Mouse (Mus musculus) embryonic facial prominence, embryonic 12.5 days (tissue): ENCODE measurements at regions not wholly inside any gene's neighbourhood (a gene's known extent, or its start where the extent isn't known, plus 50 kb on each side); places are given as distances from the start of the nearest gene placed in this dataset.

Source experiments
- ATAC-seq: fragments of 200-750 bp; cut with Nextera tagmentation; 2 replicates; pipeline ENCODE4 v1.8.0; 2017; ENCODE audit not compliant: insufficient number of reproducible peaks, insufficient read depth, low FRiP score, low TSS enrichment
- H3K27ac ChIP-seq: fragments of 300-500 bp; sonication (generic); 2 replicates; pipeline ENCODE4 v1.5.1; 2016; ENCODE audit warnings: mild to moderate bottlenecking
- H3K27me3 ChIP-seq: fragments of 300-500 bp; sonication (generic); 2 replicates; pipeline ENCODE4 v1.6.1; 2016; ENCODE audit warnings: mild to moderate bottlenecking, moderate library complexity
- H3K36me3 ChIP-seq: fragments of 300-500 bp; sonication (generic); 2 replicates; pipeline ENCODE4 v1.6.1; 2016; ENCODE audit warnings: mild to moderate bottlenecking
- H3K4me1 ChIP-seq: fragments of 300-500 bp; sonication (generic); 2 replicates; pipeline ENCODE4 v1.6.1; 2016
- H3K4me2 ChIP-seq: fragments of 300-500 bp; sonication (generic); replicated peaks from 2 replicates; pipeline ENCODE4 v1.6.1; 2016; ENCODE audit warnings: mild to moderate bottlenecking, moderate library complexity
- H3K4me3 ChIP-seq: fragments of 300-500 bp; sonication (generic); 2 replicates; pipeline ENCODE4 v1.5.1; 2016; ENCODE audit warnings: mild to moderate bottlenecking
- H3K9ac ChIP-seq: fragments of 300-500 bp; sonication (generic); 2 replicates; pipeline ENCODE4 v1.6.1; 2016; ENCODE audit warnings: mild to moderate bottlenecking, moderate library complexity
- H3K9me3 ChIP-seq: fragments of 300-500 bp; sonication (generic); 2 replicates; pipeline ENCODE4 v1.6.1; 2016; ENCODE audit warnings: mild to moderate bottlenecking, moderate library complexity
- WGBS: fragments of 180-500 bp; shearing (Covaris S2); methylation state at CpG from one replicate; pipeline ENCODE4 v1.1.7; 2016; 5-methylcytosine and 5-hydroxymethylcytosine counted together

DNA sequence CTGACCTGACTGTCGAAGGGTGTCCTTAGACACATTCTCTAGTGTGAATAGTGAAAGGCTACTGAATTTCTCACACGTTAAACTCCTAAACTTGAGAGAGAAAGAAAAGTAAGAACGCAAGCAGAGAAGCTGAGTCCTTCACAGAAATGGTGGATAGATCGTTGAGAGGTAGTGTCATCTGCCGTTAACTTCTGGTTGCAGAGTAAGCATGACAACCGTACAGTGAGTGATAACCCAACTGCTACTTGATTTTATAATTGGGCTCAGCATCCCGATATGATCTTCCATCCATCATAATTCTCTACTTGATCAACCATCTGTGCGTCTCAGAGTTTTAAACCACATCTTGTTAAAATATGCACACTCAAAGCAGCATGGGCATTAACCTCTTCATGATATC lies 63.3 kb upstream of the Dnah5 start:
- Histone ChIP-seq H3K4me1 (no peaks in the 10 kb centered on the region), H3K4me2 (no peak overlapping the region), H3K27me3 (no peaks in the 10 kb centered on the region), H3K9me3 (no peaks in the 10 kb centered on the region), H3K4me3 (no peak overlapping the region), H3K27ac (no peak overlapping the region), H3K9ac (no peak overlapping the region), H3K36me3 (no peaks in the 10 kb centered on the region)
- ATAC-seq = no peak
- 89% methylated on average over 8 of the region's 8 CpGs for WGBS

- Histone ChIP-seq H3K4me1 (no peaks in the 10 kb centered on the region), H3K27ac (no peak overlapping the region), H3K4me2 (no peak overlapping the region), H3K9ac (no peak overlapping the region), H3K27me3 (no peaks in the 10 kb centered on the region), H3K9me3 (no peaks in the 10 kb centered on the region), H3K4me3 (no peak overlapping the region), H3K36me3 (no peaks in the 10 kb centered on the region)
- no peak for ATAC-seq
- 68% methylated on average over 6 of the region's 6 CpGs for WGBS
Observed at GRCm38 (mm10) chr15:28141345-28141744, 62.2 kb upstream of the Dnah5 start.

DNA sequence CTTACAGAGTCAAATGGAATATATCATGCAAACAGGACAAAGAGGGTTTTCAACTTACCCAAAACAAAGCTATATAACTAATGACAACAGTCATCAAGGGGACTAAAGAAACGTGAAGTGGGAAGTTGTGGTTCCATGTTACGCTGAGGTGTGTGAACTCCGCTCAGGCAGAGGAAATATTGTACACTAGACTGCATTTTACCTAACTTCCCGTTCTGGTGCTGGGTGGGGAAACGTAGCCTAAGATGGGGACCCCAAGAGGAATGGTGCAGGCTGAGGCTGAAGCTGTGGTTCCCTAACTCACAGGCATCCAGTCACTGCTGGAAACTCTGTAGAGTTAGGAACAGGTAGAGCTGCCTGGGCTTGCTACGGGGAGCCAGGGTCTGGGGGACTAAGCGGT lies 59.3 kb upstream of the Dnah5 start:
- Histone ChIP-seq H3K4me1 (no peaks in the 10 kb centered on the region), H3K27me3 (no peaks in the 10 kb centered on the region), H3K4me3 (no peak overlapping the region), H3K9ac (no peak overlapping the region), H3K9me3 (no peaks in the 10 kb centered on the region), H3K27ac (no peak overlapping the region), H3K36me3 (no peaks in the 10 kb centered on the region), H3K4me2 (no peak overlapping the region)
- no peak for ATAC-seq
- 88% methylated on average over 7 of the region's 7 CpGs for WGBS

DNA sequence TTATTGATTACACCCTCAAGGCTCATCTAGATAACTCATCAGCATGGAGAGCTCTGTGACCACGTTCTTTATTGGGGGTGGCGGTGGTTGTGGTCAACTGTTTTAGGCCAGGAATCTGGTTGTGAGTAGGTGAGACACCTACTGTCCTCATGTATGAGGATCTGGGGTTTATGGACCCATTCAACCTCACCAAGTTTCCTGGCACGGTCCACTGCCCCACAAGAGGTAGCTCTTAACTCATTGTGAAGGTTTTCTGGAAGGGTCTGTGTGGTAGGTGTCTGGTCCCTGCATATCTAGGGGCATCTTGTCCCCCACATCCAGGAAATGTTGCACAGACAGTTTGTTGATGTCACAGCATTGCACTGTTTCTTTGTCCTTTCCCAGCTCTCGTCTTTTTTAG lies 58.7 kb upstream of the Dnah5 start:
- Histone ChIP-seq H3K36me3 (no peaks in the 10 kb centered on the region), H3K4me3 (no peak overlapping the region), H3K4me1 (no peaks in the 10 kb centered on the region), H3K9me3 (no peaks in the 10 kb centered on the region), H3K27me3 (no peaks in the 10 kb centered on the region), H3K9ac (no peak overlapping the region), H3K27ac (no peak overlapping the region), H3K4me2 (no peak overlapping the region)
- no peak for ATAC-seq
- WGBS = 82% methylated on average over 4 of the region's 4 CpGs

GRCm38 (mm10) chr15:28151678-28152077 lies 51.9 kb upstream of the Dnah5 start:
- WGBS = 87% methylated on average over 2 of the region's 2 CpGs
- Histone ChIP-seq H3K27me3 (0 out of 2 replicates have a peak, but pooled peaks cover 4% of the 10 kb centered on the region), H3K4me2 (no peak overlapping the region), H3K27ac (no peak overlapping the region), H3K4me3 (no peak overlapping the region), H3K4me1 (peaks cover 5% of the 10 kb centered on the region), H3K9me3 (no peaks in the 10 kb centered on the region), H3K9ac (no peak overlapping the region), H3K36me3 (no peaks in the 10 kb centered on the region)
- ATAC-seq = no peak
